Mouse (Mus musculus) urinary bladder, adult 18-20 months (tissue): ENCODE results near the gene Pan2.
"Not testable (repeated sequence)": the region's sequence is repeated elsewhere in the genome, so short reads cannot be mapped to it uniquely, and the experiment has no call there.

ENCODE experiments used
- DNase-seq, 2 experiments: peaks; one replicate each; pipeline ENCODE4 v3.0.0; 2022; ENCODE audit warnings: low spot score in 2 of 2, mixed read lengths in 2 of 2

Pan2 gene

GRCm38 (mm10) chr10:128283604-128284579 is 19.2 kb upstream of the Pan2 start:
- peak in 1 of 2 experiments; percentile 60 for DNase-seq

- DNase-seq: not testable (repeated sequence)
Observed at GRCm38 (mm10) chr10:128290594-128290993, 12.5 kb upstream of the Pan2 start.

- no peak for DNase-seq
Observed at GRCm38 (mm10) chr10:128296370-128297090, 6.6 kb upstream of the Pan2 start.

GRCm38 (mm10) chr10:128297221-128297620 is 5.9 kb upstream of the Pan2 start:
- no peak for DNase-seq

GRCm38 (mm10) chr10:128297622-128298021 is 5.5 kb upstream of the Pan2 start:
- DNase-seq: no peak

- DNase-seq: no peak
Observed at GRCm38 (mm10) chr10:128298243-128298642, 4.9 kb upstream of the Pan2 start.

- no peak for DNase-seq
Observed at GRCm38 (mm10) chr10:128298702-128299171, 4.4 kb upstream of the Pan2 start, which contains the start of gene Il23a. Il23a (minus strand) TSS chr10:128298752.

GRCm38 (mm10) chr10:128302357-128302756 is 778 bp upstream of the Pan2 start:
- no peak for DNase-seq

GRCm38 (mm10) chr10:128302785-128303125 is 380 bp upstream of the Pan2 start:
- DNase-seq: no peak

- no peak for DNase-seq
Observed at GRCm38 (mm10) chr10:128309654-128310053, 6.5 kb downstream of the Pan2 start.

GRCm38 (mm10) chr10:128310177-128310576 is 7.0 kb downstream of the Pan2 start:
- DNase-seq: no peak

GRCm38 (mm10) chr10:128310902-128311301 is 7.8 kb downstream of the Pan2 start:
- DNase-seq: no peak

- no peak for DNase-seq
Observed at GRCm38 (mm10) chr10:128315578-128315977, 12.4 kb downstream of the Pan2 start.

GRCm38 (mm10) chr10:128321641-128322040 is 18.5 kb downstream of the Pan2 start:
- DNase-seq: no peak

- DNase-seq: peak; percentile 72 to 89
Observed at GRCm38 (mm10) chr10:128322141-128323108, 19.3 kb downstream of the Pan2 start, which contains the start of gene Cnpy2. Cnpy2 (plus strand) TSS chr10:128322459.

- DNase-seq: no peak
Observed at GRCm38 (mm10) chr10:128323516-128323915, 20.4 kb downstream of the Pan2 start.

GRCm38 (mm10) chr10:128326825-128327224 is 23.7 kb downstream of the Pan2 start:
- DNase-seq: no peak

GRCm38 (mm10) chr10:128327610-128328009 is 24.5 kb downstream of the Pan2 start:
- no peak for DNase-seq

- DNase-seq: not testable (repeated sequence)
Observed at GRCm38 (mm10) chr10:128332358-128333249, 29.5 kb downstream of the Pan2 start.

GRCm38 (mm10) chr10:128335582-128335981 is 32.4 kb downstream of the Pan2 start:
- peak; percentile 40 to 55 for DNase-seq
